Comparison of ENCODE assay signal across 8 mouse cellular contexts in genomic region chr12:56696174-56697010, GRCm38 (mm10). TPM values are rescaled to one million over a fixed set of nuclear protein-coding genes. Genes with fewer than 3 reads are reported as not detected.
DNase-seq lines count a peak whose midpoint lies in the region; ATAC-seq and TF ChIP-seq lines count a peak whose summit lies in the region.

No protein-coding gene starts in this region.

- H3K36me3 ChIP-seq in heart, embryonic 13.5 days: no peaks in the 10 kb centered on the region
- H3K36me3 ChIP-seq in hindbrain, postnatal 0 days (ENCODE audit: insufficient read depth, low read length): no peaks in the 10 kb centered on the region
- H3K36me3 ChIP-seq in midbrain, embryonic 16.5 days (ENCODE audit: control insufficient read depth, insufficient read depth, low read length): no peaks in the 10 kb centered on the region

- peaks cover 37% of the 10 kb centered on the region for H3K4me1 ChIP-seq in heart, embryonic 13.5 days
- H3K4me1 ChIP-seq in hindbrain, postnatal 0 days (ENCODE audit: insufficient read depth, low read length): no peaks in the 10 kb centered on the region
- peaks cover 6% of the 10 kb centered on the region; the same call in 1 of the 2 replicates for H3K4me1 ChIP-seq in midbrain, embryonic 16.5 days (ENCODE audit: control insufficient read depth, insufficient read depth, low read length)

- peak overlapping the region; percentile 53 for H3K4me3 ChIP-seq in heart, embryonic 13.5 days
- H3K4me3 ChIP-seq in hindbrain, postnatal 0 days (ENCODE audit: low read length): peak overlapping the region; percentile 15
- no peak overlapping the region for H3K4me3 ChIP-seq in midbrain, embryonic 16.5 days (ENCODE audit: low read depth, low read length)

- no peaks in the 10 kb centered on the region for H3K9me3 ChIP-seq in heart, embryonic 13.5 days
- no peaks in the 10 kb centered on the region for H3K9me3 ChIP-seq in hindbrain, postnatal 0 days (ENCODE audit: low read length)
- no peaks in the 10 kb centered on the region for H3K9me3 ChIP-seq in midbrain, embryonic 16.5 days (replicated peaks; ENCODE audit: control insufficient read depth, low read length, poor library complexity, severe bottlenecking)

- intact Hi-C loops in heart, postnatal 25 days (cut with DNase I): no loop called here
- intact Hi-C loops in left cerebral cortex, postnatal 4 days (cut with DNase I): loop anchor here (5.0 kb wide), 1 partner anchor 841 kb away; no protein-coding TSS in a partner anchor

- no peak for DNase-seq in heart, postnatal 25 days (ENCODE audit: low spot score)
- DNase-seq in R1 (ENCODE audit: low read depth, low spot score): peak; percentile 61
- DNase-seq in hindbrain, postnatal 0 days (ENCODE audit: low spot score): no peak
- DNase-seq in frontal cortex, postnatal 25 days (ENCODE audit: low spot score in 2 of 2): no peak
- DNase-seq in adrenal gland, adult 2 months: no peak
- no peak for DNase-seq in left cerebral cortex, postnatal 4 days

- WGBS in heart, embryonic 13.5 days: 1% methylated on average over 57 of the region's 57 CpGs
- WGBS in hindbrain, postnatal 0 days: under 1% methylated on average over 57 of the region's 57 CpGs
- under 1% methylated on average over 57 of the region's 57 CpGs for WGBS in midbrain, embryonic 16.5 days

- no peak overlapping the region for H3K27ac ChIP-seq in heart, embryonic 13.5 days (replicated peaks)
- H3K27ac ChIP-seq in hindbrain, postnatal 0 days: no peak overlapping the region
- H3K27ac ChIP-seq in midbrain, embryonic 16.5 days (ENCODE audit: low read length): no peak overlapping the region

- no peak overlapping the region for H3K9ac ChIP-seq in heart, embryonic 13.5 days
- no peak overlapping the region for H3K9ac ChIP-seq in hindbrain, postnatal 0 days (replicated peaks; ENCODE audit: low read length)
- H3K9ac ChIP-seq in midbrain, embryonic 16.5 days (ENCODE audit: low read depth, low read length): no peak overlapping the region

- H3K4me2 ChIP-seq in heart, embryonic 13.5 days: peak overlapping the region; percentile 76
- H3K4me2 ChIP-seq in hindbrain, postnatal 0 days (ENCODE audit: low read depth, low read length): peak overlapping the region; percentile 44
- H3K4me2 ChIP-seq in midbrain, embryonic 16.5 days (ENCODE audit: low read length): peak overlapping the region; percentile 17; the same call in 1 of the 2 replicates

- peaks cover 99% of the 10 kb centered on the region for H3K27me3 ChIP-seq in heart, embryonic 13.5 days (replicated peaks)
- peaks cover 96% of the 10 kb centered on the region for H3K27me3 ChIP-seq in hindbrain, postnatal 0 days (ENCODE audit: insufficient read depth, low read length)
- H3K27me3 ChIP-seq in midbrain, embryonic 16.5 days (ENCODE audit: control insufficient read depth, insufficient read depth, low read depth, low read length): peaks cover 71% of the 10 kb centered on the region

- ATAC-seq in heart, embryonic 13.5 days (ENCODE audit: extremely low read depth, insufficient number of reproducible peaks, low FRiP score, low TSS enrichment): no peak
- ATAC-seq in hindbrain, postnatal 0 days: no peak
- no peak for ATAC-seq in midbrain, embryonic 16.5 days

- no peak for TF ChIP-seq CTCF in hindbrain, postnatal 0 days (IDR thresholded peaks at IDR 0.05; ENCODE audit: low read depth)

RNA-seq across cellular contexts. Expression of gene Pax9, which starts 4.8 kb away (rescaled TPM):
- 0.08 and 0.28 TPM in 2 replicates for polyA plus RNA-seq in heart, embryonic 13.5 days (2015; fragmentation: Nextera tagmentation; extraction: Ambion mirVana)
- under 1 TPM; 0.16 to 0.22 TPM for total RNA-seq in heart, postnatal 25 days (2021)
- not detected in 2 replicates for total RNA-seq in hindbrain, postnatal 0 days (2014; rRNA removed)
- not detected in 2 replicates for polyA plus RNA-seq in hindbrain, postnatal 0 days (2015; fragmentation: Nextera tagmentation; extraction: Ambion mirVana)
- not detected in 2 replicates for polyA plus RNA-seq in midbrain, embryonic 16.5 days (2015; fragmentation: Nextera tagmentation; extraction: Ambion mirVana)
- total RNA-seq in adrenal gland, adult 2 months (2021): not detected
- not detected in 2 replicates for polyA plus RNA-seq in adrenal gland, adult 2 months (2012; rRNA removed)
- not detected for total RNA-seq in left cerebral cortex, postnatal 4 days (2021)

Comparison
In these comparisons a context has a peak if more than half of its experiments do, and no peak if none do; other contexts are left out.
1. H3K4me2 ChIP-seq: peak in every context shown above with its lines; median percentile 76 in heart, embryonic 13.5 days; 44 in hindbrain, postnatal 0 days; 17 in midbrain, embryonic 16.5 days.